Mouse (Mus musculus): ENCODE measurements around the gene Lhfpl5.

The Lhfpl5 gene

GRCm38 (mm10) chr17:28624841-28625240 lies 49.4 kb downstream of the Lhfpl5 start:
- DNase-seq (ENCODE audit: inconsistent age in 2 of 2, low spot score in 1 of 2), result no peak

- DNase-seq (ENCODE audit: inconsistent age in 2 of 2, low spot score in 1 of 2), result no peak
Observed at GRCm38 (mm10) chr17:28625327-28625726, 49.9 kb downstream of the Lhfpl5 start.

GRCm38 (mm10) chr17:28626937-28627336 lies 51.5 kb downstream of the Lhfpl5 start:
- DNase-seq (ENCODE audit: inconsistent age in 2 of 2, low spot score in 1 of 2), result no peak

GRCm38 (mm10) chr17:28628248-28629124 lies 53.0 kb downstream of the Lhfpl5 start:
- no peak for DNase-seq (ENCODE audit: inconsistent age in 2 of 2, low spot score in 1 of 2)

- DNase-seq (ENCODE audit: inconsistent age in 2 of 2, low spot score in 1 of 2), result no peak
Observed at GRCm38 (mm10) chr17:28629125-28629524, 53.7 kb downstream of the Lhfpl5 start.
